In genomic region chr10:7492384-7492783, GRCm38 (mm10) we compare ENCODE assay signal across 8 mouse cellular contexts. TPM values are rescaled to one million over a fixed set of nuclear protein-coding genes. Genes with fewer than 3 reads are reported as not detected.
DNase-seq lines count a peak whose midpoint lies in the region; ATAC-seq and TF ChIP-seq lines count a peak whose summit lies in the region.
"Not testable (repeated sequence)": the region's sequence is repeated elsewhere in the genome, so short reads cannot be mapped to it uniquely, and the experiment has no call there.

No protein-coding gene starts in this region.

- not testable (repeated sequence) for H3K9ac ChIP-seq in forebrain, embryonic 12.5 days; heart, embryonic 15.5 days; intestine, embryonic 16.5 days (ENCODE audit: low read depth, low read length); lung, embryonic 14.5 days; midbrain, embryonic 14.5 days (replicated peaks; ENCODE audit: low read length)

- not testable (repeated sequence) for H3K36me3 ChIP-seq in forebrain, embryonic 12.5 days (replicated peaks); heart, embryonic 15.5 days; intestine, embryonic 16.5 days (ENCODE audit: control insufficient read depth, insufficient read depth, low read length); lung, embryonic 14.5 days (ENCODE audit: insufficient read depth); midbrain, embryonic 14.5 days (ENCODE audit: control insufficient read depth, insufficient read depth, low read length)

- peak; percentile 57 for ATAC-seq in Patski
- ATAC-seq in forebrain, embryonic 12.5 days (ENCODE audit: low FRiP score); intestine, embryonic 16.5 days; lung, embryonic 14.5 days (ENCODE audit: insufficient read depth); midbrain, embryonic 14.5 days (ENCODE audit: low FRiP score, low TSS enrichment): not testable (repeated sequence)
- ATAC-seq in heart, embryonic 15.5 days (replicated peaks; ENCODE audit: insufficient number of reproducible peaks, insufficient read depth, low FRiP score, low read depth): 0 out of 2 replicates have a peak, but pooled peaks have one; percentile 53

- not testable (repeated sequence) for H3K4me1 ChIP-seq in brown adipose tissue, adult 24 weeks (ENCODE audit: control insufficient read depth, insufficient read depth, insufficient read length, low read length); forebrain, embryonic 12.5 days; heart, embryonic 15.5 days (replicated peaks); intestine, embryonic 16.5 days (ENCODE audit: control insufficient read depth, insufficient read depth, low read length); lung, embryonic 14.5 days (ENCODE audit: insufficient read depth); midbrain, embryonic 14.5 days (ENCODE audit: control insufficient read depth, insufficient read depth, low read length)

- POLR2A ChIA-PET in Patski (lab: Charles Lee): not testable (repeated sequence)

- H3K27me3 ChIP-seq in Patski; heart, embryonic 15.5 days; intestine, embryonic 16.5 days (replicated peaks; ENCODE audit: control insufficient read depth, insufficient read depth, low read length); lung, embryonic 14.5 days (ENCODE audit: insufficient read depth, low read length); midbrain, embryonic 14.5 days (ENCODE audit: control insufficient read depth, insufficient read depth, low read length): not testable (repeated sequence)
- peaks cover 12% of the 10 kb centered on the region for H3K27me3 ChIP-seq in forebrain, embryonic 12.5 days

- H3K4me2 ChIP-seq in forebrain, embryonic 12.5 days: peak overlapping the region; percentile 33
- peak overlapping the region; percentile 49 for H3K4me2 ChIP-seq in heart, embryonic 15.5 days
- 0 out of 2 replicates have a peak overlapping the region, but pooled peaks have one; percentile 10 for H3K4me2 ChIP-seq in intestine, embryonic 16.5 days (ENCODE audit: low read depth, low read length)
- H3K4me2 ChIP-seq in lung, embryonic 14.5 days: peak overlapping the region; percentile 35
- peak overlapping the region; percentile 24; the same call in 1 of the 2 replicates for H3K4me2 ChIP-seq in midbrain, embryonic 14.5 days (ENCODE audit: low read length)

- H3K4me3 ChIP-seq in brown adipose tissue, adult 24 weeks (ENCODE audit: insufficient read depth, low read depth, low read length): peak overlapping the region; percentile 1; the same call in 1 of the 2 replicates
- not testable (repeated sequence) for H3K4me3 ChIP-seq in forebrain, embryonic 12.5 days (replicated peaks); intestine, embryonic 16.5 days (ENCODE audit: low read length); lung, embryonic 14.5 days (ENCODE audit: low read depth, low read length); midbrain, embryonic 14.5 days (replicated peaks; ENCODE audit: low read depth, low read length)
- H3K4me3 ChIP-seq in heart, embryonic 15.5 days: peak overlapping the region; percentile 13; the same call in 1 of the 2 replicates

- TF ChIP-seq CTCF in Patski (IDR thresholded peaks at IDR 0.05); lung, embryonic 14.5 days (IDR thresholded peaks at IDR 0.05; ENCODE audit: low read depth): not testable (repeated sequence)

- in situ Hi-C loops in Patski (cut with MboI; ENCODE audit: low pct_unique_long_range_greater_than_20kb): not testable (repeated sequence)

- CTCF ChIA-PET in Patski (lab: Charles Lee): not testable (repeated sequence)

- H3K9me3 ChIP-seq in forebrain, embryonic 12.5 days; heart, embryonic 15.5 days (replicated peaks); intestine, embryonic 16.5 days (ENCODE audit: control insufficient read depth, low read length); lung, embryonic 14.5 days (ENCODE audit: low read depth, low read length); midbrain, embryonic 14.5 days (ENCODE audit: control insufficient read depth, low read length): not testable (repeated sequence)

- not testable (repeated sequence) for H3K27ac ChIP-seq in brown adipose tissue, adult 24 weeks (replicated peaks; ENCODE audit: low read depth, low read length); forebrain, embryonic 12.5 days; heart, embryonic 15.5 days; intestine, embryonic 16.5 days (ENCODE audit: low read length); lung, embryonic 14.5 days (ENCODE audit: low read depth); midbrain, embryonic 14.5 days (replicated peaks; ENCODE audit: low read depth, low read length)

- 7% methylated on average over 10 of the region's 10 CpGs for WGBS in forebrain, embryonic 12.5 days
- WGBS in heart, embryonic 15.5 days: 5% methylated on average over 10 of the region's 10 CpGs
- WGBS in intestine, embryonic 16.5 days: 9% methylated on average over 10 of the region's 10 CpGs
- WGBS in lung, embryonic 14.5 days: 9% methylated on average over 10 of the region's 10 CpGs
- WGBS in midbrain, embryonic 14.5 days: 10% methylated on average over 10 of the region's 10 CpGs

- DNase-seq in Patski (ENCODE audit: low read depth, low spot score): not testable (repeated sequence)
- peak; percentile 26 for DNase-seq in lung, embryonic 14.5 days
- peak; percentile 3 for DNase-seq in midbrain, embryonic 14.5 days
- DNase-seq in thymus, postnatal 25 days: peak; percentile 12

RNA-seq across cellular contexts. Expression of gene Ulbp1, which starts 18.9 kb away (rescaled TPM):
- polyA plus RNA-seq in Patski (2021): 0.85 TPM
- polyA plus RNA-seq in brown adipose tissue, adult 24 weeks (2012; ENCODE audit: insufficient read depth, insufficient read length, missing spikeins): 0.36 and 0.42 TPM in 2 replicates
- 0.82 and 1.1 TPM in 2 replicates for polyA plus RNA-seq in forebrain, embryonic 12.5 days (2016; fragmentation: Nextera tagmentation; extraction: Ambion mirVana)
- polyA plus RNA-seq in heart, embryonic 15.5 days (2015; fragmentation: Nextera tagmentation; extraction: Ambion mirVana): 5.9 and 7.4 TPM in 2 replicates
- 3.0 and 3.3 TPM in 2 replicates for polyA plus RNA-seq in intestine, embryonic 16.5 days (2015; fragmentation: Nextera tagmentation; extraction: Ambion mirVana)
- polyA plus RNA-seq in lung, embryonic 14.5 days (2014; fragmentation: Nextera tagmentation; extraction: Ambion mirVana): 9.4 and 10.6 TPM in 2 replicates
- polyA plus RNA-seq in midbrain, embryonic 14.5 days (2014; fragmentation: Nextera tagmentation; extraction: Ambion mirVana): 0.07 and 0.80 TPM in 2 replicates
